Mouse (Mus musculus) urinary bladder, postnatal 25 days (tissue): ENCODE data around the gene Dock4.
"Not testable (repeated sequence)": the region's sequence is repeated elsewhere in the genome, so short reads cannot be mapped to it uniquely, and the experiment has no call there.

Experiments used
- DNase-seq: peaks from one replicate; pipeline ENCODE4 v3.0.0; 2022; ENCODE audit warnings: low spot score

Gene Dock4

GRCm38 (mm10) chr12:40824251-40824650 is 378.5 kb downstream of the Dock4 start:
- no peak for DNase-seq

GRCm38 (mm10) chr12:40825935-40826460 is 380.2 kb downstream of the Dock4 start:
- DNase-seq = no peak

- no peak for DNase-seq
Observed at GRCm38 (mm10) chr12:40826491-40826890, 380.7 kb downstream of the Dock4 start.

- no peak for DNase-seq
Observed at GRCm38 (mm10) chr12:40828025-40828424, 382.3 kb downstream of the Dock4 start.

GRCm38 (mm10) chr12:40829269-40829668 is 383.5 kb downstream of the Dock4 start:
- DNase-seq = no peak

GRCm38 (mm10) chr12:40832157-40832556 is 386.4 kb downstream of the Dock4 start:
- no peak for DNase-seq

- no peak for DNase-seq
Observed at GRCm38 (mm10) chr12:40836924-40837323, 391.2 kb downstream of the Dock4 start.

- DNase-seq = peak; percentile 56
Observed at GRCm38 (mm10) chr12:40837597-40838337, 392.0 kb downstream of the Dock4 start.

GRCm38 (mm10) chr12:40838338-40838695 is 392.6 kb downstream of the Dock4 start:
- no peak for DNase-seq

- no peak for DNase-seq
Observed at GRCm38 (mm10) chr12:40838940-40839339, 393.2 kb downstream of the Dock4 start.

GRCm38 (mm10) chr12:40839817-40840216 is 394.1 kb downstream of the Dock4 start:
- DNase-seq = no peak

GRCm38 (mm10) chr12:40842251-40842988 is 396.7 kb downstream of the Dock4 start:
- DNase-seq = no peak

- no peak for DNase-seq
Observed at GRCm38 (mm10) chr12:40842991-40843390, 397.2 kb downstream of the Dock4 start.

GRCm38 (mm10) chr12:40843474-40844080 is 397.8 kb downstream of the Dock4 start:
- no peak for DNase-seq

- no peak for DNase-seq
Observed at GRCm38 (mm10) chr12:40844324-40844723, 398.6 kb downstream of the Dock4 start.

GRCm38 (mm10) chr12:40854705-40855367 is 409.1 kb downstream of the Dock4 start:
- no peak for DNase-seq

GRCm38 (mm10) chr12:40857466-40857865 is 411.7 kb downstream of the Dock4 start:
- no peak for DNase-seq

- DNase-seq = not testable (repeated sequence)
Observed at GRCm38 (mm10) chr12:40858763-40859162, 413.0 kb downstream of the Dock4 start.

- DNase-seq = no peak
Observed at GRCm38 (mm10) chr12:40870387-40870786, 424.6 kb downstream of the Dock4 start.

- DNase-seq = no peak
Observed at GRCm38 (mm10) chr12:40872716-40873115, 427.0 kb downstream of the Dock4 start.

- DNase-seq = not testable (repeated sequence)
Observed at GRCm38 (mm10) chr12:40873267-40873666, 427.5 kb downstream of the Dock4 start.

GRCm38 (mm10) chr12:40884976-40885375 is 439.2 kb downstream of the Dock4 start:
- DNase-seq = no peak
